Mouse (Mus musculus) cerebellum, postnatal 4 days (tissue): ENCODE data around the gene Scarb1.

Source experiments
- DNase-seq, 2 experiments: peaks; one replicate each; pipeline ENCODE4 v3.0.0; 2022; ENCODE audit warnings: low spot score in 2 of 2, mixed read lengths in 1 of 2

Scarb1 gene

DNA sequence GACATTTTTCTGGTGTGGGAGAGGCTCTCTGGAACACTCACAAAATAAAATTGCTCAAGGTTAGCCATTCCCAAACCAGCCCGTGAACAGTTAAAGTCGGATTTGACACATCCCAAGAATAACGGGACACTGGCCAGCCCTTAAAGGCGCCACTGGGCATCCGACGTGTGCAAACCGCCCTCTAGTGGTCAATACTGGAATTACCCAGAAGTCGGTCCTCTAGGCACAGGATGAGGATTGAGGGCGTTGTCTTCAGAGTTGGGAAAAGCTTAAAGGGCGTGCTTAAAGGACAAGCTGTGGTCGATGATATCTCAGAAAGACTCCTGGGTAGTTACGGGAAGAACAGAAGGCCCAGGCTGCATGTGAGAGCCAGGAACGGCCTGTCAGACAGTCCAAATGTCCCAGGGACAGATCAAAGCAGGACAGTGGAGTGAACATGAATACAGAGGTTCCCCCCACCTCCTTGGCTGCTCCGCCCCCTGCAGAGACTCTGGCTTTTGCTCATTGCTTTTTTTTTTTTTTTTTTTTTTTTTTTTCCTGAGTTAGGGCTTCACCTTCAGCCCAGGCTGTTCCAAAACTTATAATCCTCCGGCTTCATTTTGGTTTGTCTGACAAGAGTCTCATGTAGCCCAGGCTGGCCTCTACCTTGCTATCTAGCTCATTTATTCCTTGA is 69.2 kb downstream of the Scarb1 start:
- DNase-seq, result peak; percentile 84 to 91

DNA sequence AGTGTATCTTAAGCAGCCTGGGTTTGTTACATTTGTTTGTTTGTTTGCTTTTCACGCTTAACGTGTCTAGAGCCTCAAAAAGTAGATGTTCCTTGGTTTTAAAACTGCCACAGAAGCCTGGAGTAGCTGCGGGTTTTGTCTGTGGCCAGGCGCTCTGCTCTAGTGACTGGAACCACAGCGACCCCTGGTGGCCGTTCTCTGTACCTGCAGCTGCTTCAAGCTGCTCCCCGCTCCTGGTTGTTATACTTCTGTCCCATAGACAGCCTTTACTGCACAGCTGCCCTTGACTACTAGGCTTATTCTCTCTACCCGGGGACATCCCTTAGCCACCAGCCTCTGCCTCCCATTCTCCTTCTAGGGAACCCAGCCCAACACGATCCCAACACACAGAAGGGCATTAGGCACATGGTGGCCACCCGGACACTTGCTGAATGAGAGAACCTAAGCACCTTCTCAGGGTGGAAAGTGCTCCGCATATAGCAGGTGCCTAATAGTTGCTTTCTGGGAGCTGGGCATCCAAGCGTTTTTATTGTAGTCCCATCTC is 70.2 kb downstream of the Scarb1 start:
- DNase-seq, result peak; percentile 51 to 77

DNA sequence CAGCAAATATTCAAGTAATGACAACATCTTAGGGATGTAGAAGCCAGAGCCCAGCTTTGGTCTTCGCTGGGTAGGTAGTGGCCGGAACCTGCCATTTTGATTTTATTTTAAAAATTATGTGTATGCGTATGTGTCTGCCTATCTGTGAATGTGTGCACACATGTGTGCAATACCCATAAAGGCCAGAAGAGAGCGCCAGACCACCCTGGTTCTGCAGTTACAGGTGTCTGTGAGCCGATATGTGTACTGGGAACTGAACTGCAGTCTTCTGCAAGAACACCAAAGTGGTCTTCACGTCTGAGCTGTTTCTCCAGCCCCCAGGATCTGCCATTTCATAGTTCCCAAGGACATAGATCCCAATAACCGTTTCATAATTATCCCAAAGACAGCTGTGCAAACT is 71.1 kb downstream of the Scarb1 start:
- DNase-seq, result no peak

DNA sequence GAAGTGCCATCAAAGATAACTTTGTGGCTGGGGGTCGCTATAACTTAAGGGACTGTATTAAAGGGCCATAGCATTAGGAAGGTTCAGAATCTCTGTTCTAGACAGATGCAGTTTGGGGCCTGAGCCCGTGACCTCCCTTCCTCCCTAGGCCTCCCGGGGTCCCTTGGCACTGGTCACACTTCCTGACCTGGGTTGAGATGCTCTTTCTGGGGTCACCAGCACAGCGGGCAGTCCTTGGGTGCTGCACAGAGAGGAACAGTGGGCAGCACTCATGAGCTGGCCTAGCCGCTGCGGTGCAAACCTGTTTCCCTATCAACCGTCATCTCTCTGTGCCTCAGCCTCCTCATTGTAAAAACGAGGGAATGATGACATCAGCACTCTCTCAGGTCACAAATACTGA is 71.5 kb downstream of the Scarb1 start:
- DNase-seq, result no peak

DNA sequence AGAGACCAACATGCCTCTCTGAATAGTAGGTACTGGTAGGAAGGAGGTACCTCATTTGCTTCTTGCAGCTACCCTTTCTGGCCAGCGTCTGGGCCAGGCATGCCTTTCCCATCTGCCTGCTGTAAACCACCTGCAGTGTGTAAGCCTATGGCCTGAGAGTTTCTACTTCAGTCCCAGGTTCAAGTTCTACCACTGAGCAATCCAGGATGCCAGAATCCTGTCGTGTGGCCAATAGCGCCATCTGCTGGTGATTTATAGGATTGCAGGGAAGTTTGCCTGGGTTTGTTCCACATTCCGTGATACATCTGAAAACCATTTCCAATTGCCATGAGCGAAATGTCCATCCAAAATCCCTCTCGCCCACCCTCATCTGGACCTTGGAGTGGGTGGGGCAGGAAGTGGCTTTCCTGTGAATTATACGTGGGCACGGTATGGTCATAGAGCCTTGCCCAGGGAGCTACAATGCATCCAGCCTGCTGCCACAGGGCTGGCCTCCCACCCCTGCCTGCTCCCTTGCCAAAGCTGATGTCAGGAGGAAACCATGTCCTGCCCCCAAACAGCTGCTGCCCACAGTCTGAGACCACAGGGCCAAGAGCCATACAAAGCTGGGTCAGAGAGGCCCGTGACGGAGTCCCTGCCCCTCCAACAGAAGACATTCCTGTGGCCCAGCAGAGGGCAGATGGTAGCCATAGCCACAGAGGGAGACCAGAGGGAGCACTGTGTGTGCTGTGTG is 72.7 kb downstream of the Scarb1 start:
- DNase-seq, result peak; percentile 88 to 91

DNA sequence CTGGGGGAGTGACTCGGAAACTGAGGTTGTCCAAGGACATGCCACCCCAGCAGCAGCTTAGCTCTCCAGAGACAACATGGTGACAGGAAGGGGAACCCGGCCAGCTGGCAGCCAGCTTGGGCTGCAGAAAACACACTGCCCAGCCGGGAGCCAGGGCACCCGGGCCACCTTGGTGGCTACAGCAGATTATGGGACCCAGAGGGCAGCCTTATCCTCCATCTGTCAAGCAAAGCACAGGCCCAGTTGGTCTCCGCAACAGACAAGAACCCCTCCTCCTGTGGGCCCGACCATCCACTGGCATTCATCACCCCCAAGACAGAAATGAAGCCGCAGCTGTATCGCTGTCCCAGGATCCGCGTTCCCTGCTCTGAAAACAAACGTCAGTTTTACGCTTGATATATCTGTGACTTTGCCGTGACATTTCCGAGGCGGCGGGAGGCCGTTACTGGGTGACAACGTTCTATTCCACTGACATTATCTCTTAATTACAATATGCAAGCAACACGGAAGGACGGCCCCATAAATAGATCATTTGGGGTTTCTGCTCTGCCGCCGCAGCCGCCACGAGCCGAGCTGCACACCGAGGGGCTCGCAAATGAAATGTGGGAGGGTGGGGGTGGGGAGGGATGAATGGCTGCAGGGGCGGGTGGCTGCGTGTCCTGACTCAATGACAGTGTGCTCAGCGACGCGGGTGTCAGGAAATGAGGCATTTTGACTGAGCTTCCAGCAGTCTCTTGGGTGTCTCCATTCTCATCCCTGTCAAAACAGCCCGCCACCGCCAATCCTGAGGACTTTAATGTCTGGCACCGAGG is 73.5 kb downstream of the Scarb1 start:
- peak in 1 of 2 experiments; percentile 77 for DNase-seq

DNA sequence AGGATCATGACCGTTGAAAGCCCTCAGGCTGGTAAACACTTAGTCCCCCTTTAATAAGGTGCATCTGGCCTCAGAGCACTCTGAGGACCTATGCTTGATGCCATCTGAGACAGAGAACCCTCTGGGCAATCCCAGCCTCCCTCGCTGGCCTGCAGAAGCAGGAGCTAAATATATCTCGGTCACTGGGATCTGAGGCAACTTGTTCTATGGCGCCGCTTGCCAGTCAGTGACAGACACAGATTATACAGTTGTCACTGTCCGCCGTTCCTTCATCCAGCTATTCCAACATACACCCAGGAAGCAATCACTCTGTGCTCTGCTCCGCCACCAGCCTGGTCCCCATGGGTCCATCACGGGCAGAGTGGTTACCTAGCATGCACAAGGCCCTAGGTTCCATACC is 74.8 kb downstream of the Scarb1 start:
- no peak for DNase-seq

DNA sequence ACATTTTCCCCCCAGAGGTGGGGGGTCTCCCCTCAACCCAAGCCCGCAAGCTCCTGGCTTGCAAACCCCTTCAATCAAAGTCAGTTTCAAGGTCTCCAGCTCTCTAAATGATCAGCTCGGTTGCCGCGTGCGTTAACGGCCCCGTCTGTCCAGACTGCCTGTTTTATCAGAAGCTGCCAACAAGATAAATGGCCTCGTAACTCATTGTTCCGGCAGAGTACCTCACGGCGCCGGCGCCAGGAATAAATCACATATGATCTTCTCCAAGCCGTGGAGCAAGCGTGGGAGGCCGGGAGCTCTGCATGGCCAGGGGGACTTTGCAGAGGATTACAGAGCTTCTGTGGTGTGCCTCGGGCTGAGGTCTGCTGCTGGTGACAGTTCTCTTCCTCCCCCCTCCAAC is 76.2 kb downstream of the Scarb1 start:
- DNase-seq, result peak in 1 of 2 experiments; percentile 63

DNA sequence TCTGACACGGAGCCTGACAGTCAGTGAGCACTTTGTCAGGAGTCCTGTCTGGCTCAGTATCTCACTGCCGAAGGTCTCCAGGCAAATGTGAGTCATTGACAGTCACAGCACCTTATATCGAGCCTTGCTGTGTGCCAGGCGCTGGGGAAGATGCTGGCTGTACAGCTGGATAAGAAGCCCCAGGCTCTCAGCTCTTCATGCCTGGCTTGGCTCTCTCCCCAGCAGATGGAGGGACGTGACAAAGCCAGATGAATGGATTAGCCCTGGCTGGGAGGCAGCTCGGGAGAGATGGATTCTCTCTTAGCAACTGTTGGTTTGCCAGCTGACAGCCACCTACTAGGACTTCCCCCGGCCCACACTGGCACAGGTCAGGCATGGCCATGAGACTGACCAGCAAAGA is 78.3 kb downstream of the Scarb1 start:
- DNase-seq, result peak in 1 of 2 experiments; percentile 67

DNA sequence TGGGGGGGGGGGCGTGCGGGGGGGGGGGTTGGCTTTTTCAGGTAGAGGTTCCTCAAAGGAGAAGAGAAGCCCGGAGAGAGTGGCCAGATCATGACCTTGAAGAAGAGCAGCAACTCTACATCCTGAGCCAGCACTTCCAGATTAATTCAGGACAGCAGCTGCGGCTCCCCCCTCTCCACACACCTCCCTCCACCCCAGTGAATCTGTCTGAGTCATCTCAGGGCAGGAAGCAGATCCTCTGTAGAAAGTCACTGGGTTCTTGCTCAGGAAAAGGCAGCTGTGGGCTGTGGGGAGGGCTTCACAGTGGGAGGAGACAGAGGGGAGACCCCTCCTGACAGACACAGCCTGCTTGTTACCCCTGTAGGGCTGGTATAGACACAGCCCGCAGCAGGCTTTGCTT is 87.0 kb downstream of the Scarb1 start:
- DNase-seq, result no peak

DNA sequence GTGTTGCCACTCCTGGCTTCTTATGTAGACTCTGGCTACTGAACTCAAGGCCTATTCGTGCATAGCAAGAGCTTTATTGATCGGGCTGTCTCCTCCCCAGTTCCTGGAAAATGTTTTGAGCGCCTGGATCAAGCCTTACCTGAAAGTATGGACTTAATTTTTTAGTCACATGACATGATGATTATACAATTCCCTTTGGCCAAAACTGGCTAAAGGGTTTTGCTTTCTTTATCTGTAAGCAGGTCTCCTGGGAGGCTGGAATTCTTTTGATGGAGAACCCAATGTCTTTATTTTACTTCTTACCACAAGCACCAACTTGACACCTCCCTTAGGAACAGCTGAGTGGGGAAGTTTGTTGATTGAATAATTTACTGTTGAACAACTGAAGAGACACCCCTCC is 87.4 kb downstream of the Scarb1 start:
- DNase-seq, result no peak

DNA sequence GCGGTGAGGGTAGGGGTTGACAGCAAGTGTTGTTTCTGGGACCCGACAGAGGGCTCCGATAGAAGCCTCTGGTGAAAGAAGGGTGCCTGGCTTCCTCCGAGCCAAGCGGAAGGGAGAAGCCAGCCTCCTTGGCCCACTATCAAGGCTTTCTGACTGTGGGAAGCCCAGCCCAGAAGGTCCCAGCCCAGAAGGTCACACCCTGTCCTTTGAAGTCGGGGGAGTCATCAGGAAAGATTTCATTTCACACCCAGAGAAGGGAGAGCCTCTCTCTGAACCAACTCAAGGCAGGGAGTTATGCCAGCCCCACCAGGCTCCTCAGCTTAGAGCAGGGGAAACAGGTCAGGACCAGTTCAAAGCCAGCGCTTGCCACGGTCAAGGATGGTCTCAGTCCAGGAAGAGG is 88.2 kb downstream of the Scarb1 start:
- DNase-seq, result no peak

DNA sequence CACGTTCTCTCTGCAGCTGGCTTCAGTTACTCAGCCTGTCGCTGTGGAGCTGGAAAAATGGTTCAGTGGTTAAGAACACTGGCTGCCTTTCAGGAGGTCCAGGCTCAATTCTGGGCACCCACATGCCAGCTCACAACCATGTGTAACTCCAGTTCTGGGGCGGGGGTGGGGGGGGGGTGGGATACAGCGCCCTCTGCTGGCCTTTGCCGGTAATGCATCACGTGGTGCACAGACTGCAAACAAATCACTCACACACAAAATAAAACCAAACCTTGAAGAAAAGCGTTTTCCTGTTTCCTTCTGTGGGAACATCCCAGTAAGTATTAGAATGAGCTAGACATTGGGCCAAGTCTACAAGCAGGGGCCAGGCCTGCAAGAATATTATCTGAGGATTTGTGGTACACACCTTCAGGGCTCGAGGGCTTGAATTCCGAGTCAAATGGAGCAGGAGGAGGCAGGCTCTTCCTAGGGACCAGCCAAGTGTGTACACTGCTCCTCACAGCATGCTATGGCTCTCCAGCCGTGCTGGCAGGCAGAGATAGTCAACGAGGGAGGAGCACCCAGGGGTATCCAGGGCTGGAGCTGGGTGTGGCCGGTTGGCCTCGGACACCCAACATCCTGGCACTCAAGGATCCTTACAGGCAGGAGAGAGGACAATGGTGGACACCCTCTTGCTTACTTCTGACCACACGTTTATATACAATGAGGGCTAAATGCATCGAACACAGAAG is 88.8 kb downstream of the Scarb1 start:
- DNase-seq, result no peak

DNA sequence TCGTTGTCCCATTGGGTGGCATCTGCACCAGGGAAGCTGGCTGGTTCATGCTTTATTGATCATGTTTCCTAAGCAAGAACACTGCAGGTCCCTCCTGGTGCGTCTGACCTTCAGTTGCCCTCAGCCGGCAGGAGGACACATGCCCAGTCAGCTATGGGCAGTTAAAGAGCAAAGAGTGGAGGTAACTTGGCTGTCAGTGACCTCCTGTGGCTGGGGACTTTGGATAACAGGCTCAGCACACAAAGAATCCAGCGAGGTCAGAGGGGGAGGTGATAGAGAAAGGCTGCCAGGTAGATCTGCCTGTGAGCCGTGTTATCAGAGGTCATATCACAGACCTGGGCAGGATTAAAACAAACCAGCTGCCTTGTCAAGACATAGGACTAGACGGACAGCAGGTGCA is 91.7 kb downstream of the Scarb1 start:
- DNase-seq, result no peak

DNA sequence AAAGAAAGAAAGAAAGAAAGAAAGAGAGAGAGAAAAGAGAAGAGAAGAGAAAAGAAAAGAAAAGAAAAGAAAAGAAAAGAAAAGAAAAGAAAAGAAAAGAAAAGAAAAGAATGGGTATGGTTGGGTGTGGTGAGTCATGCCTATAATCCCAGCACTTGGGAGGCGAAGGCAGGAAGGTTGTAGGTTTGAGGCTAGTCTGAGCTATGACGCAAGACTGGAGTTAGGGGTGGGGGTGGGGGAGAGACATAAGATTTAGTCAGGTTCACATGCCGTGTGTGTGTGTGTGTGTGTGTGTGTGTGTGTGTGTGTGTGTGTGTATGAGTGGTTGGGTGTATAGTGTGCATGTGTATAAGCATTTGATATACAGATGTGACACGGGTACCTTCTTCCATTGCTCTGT is 94.2 kb downstream of the Scarb1 start:
- no peak for DNase-seq

DNA sequence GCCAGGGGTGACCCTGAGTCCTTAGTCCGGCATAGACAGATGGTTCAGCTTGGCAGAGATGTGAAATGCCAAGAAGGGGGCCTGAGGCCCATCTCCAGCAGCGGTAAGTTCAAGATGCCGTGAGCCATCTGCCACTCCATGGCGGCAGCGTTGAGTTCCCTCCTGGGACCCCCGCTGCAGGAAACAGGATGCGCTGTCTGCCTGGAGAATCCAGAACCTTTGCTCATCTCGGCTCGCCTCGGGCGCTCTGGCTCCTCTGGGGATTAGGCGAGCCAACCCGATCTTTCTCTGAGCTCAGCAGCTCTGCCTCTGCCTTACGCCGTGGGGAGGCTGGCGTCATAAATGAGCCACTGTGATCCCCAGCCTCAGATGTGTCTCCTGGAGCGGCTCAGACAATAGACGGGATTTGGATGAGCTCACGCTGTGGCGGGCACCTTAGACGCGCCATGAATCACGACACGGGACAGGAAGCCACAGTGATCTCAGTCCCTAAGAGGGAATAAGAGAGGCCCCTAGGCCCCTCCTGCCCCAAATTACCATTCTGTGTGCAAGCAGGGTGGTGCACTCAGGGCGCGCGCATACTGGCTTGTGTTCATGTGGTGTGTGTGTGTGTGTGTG is 95.3 kb downstream of the Scarb1 start:
- DNase-seq, result peak in 1 of 2 experiments; percentile 68

DNA sequence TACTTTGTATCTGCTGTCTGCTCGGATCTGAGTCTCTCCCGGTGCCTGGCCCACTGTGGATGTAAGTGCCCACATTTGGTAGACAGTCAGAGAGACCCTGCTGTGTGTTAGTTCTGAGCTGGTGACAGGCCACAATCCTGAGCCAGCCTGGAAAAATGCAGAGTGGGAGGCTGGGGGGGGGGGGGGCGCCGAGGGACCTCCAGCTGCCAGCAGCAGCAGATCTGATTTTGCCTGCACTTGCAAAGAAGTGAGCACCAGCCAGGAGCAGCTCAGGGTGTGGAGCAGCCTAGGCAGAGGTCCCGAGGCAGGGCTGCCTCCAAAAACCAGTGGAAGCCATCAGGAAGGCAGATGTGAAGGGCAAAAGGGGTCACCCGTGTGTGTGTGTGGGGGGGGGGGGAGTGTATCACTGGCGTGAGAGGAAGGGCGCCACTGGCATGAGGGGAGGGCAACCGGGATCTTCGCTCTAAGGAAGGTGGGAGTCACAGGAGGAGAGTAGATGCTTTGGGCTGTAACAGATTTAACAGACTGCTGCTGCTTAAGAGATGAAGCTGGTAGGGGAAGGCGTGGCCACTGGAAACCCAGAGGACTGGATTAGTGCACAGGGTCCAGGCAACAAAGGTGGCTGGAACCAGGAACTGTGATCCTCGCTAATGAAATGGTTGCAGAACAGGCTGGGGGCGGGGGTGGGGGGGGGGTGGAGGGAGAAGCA is 95.9 kb downstream of the Scarb1 start:
- DNase-seq, result peak in 1 of 2 experiments; percentile 56

DNA sequence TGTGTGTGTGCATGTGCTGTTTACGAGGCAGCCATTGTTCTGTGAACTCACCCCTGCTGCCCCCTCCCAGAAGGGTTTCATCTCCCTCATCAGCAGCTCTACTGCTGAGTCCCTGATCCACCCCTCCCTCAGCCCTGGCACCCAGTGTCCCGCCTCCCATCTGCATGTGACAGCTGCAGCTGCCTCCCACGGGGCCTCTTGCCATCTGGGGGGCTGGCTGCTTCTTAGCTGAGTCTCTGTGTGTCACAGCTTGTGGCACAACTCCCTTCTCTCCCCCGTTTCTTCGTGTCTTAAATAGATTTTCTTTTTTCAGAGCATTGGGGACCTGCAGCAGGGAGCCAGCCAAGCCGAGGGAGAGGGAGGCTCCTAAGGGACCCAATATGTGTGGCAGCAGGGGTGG is 97.0 kb downstream of the Scarb1 start:
- peak in 1 of 2 experiments; percentile 59 for DNase-seq

DNA sequence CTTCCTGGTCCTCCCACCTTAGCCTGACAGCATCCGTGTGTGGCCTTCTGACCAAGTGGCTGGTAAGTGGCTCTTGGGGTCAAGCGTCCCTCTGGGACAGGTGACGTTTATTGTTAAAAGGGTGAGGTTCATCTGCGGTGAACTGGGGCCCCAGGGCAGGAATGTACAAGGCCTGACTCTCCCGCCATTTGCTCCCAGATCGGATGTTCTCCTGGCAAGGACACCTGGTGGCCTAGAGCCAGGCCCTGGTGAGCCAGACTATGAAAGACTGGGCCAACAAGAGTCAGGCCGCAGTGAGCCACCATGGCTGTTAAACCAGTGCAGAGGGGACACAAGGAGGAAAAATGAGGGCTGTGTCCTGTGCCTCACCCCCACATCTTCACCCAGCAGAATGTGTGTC is 98.8 kb downstream of the Scarb1 start:
- no peak for DNase-seq

DNA sequence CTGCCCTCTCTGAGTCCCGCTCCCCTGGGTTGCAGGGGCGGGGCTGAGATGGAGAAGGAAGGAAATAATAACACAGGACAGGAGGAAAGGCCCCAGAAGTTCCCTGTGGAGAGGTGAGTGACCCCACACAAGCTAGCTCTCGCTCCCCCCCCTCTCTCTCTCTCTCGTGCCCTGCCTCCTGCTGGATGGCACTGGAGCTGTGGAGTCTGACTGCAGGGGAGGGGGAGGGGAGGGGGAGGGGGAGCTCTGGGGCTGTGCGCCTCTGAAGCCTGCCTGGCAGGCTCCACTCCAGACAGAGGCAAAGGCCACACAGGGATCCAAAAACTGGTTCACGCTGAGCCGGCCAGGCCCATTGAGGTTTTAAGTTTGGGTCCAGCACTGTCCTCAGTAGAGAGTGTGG is 99.3 kb downstream of the Scarb1 start:
- DNase-seq, result no peak
